Mouse (Mus musculus) CD4-positive helper T cell, adult 2 months (primary cell): ENCODE measurements around the gene Tnnt3.

Source experiments
- DNase-seq: peaks from one replicate; pipeline ENCODE4 v3.0.0-alpha.2; 2012; ENCODE audit warnings: low read depth, missing footprints, low spot score

The Tnnt3 gene

DNA sequence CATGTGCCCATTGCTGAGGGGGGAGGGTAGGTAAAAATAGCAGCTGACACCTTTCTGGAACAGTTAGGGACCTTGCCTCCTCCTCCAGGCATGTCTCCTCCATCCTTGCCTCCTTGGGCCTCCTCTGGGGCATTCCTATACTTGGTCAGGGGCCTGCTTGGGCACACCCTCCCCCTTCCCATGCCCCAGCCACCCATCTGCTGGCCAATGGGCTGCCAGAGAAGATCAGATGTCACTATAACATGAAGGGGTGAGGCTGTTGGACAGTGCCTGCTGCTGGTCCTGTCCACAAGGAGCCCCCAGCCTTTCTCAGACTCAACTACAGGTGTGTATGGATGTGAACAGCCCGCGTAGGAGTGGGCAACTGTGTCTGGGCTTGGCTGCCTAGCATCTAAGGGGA is at the start of gene Tnnt3:
TSS of gene Tnnt3 (plus strand) at position 262 of the 400 bp plus-strand sequence.
- DNase-seq = no peak

DNA sequence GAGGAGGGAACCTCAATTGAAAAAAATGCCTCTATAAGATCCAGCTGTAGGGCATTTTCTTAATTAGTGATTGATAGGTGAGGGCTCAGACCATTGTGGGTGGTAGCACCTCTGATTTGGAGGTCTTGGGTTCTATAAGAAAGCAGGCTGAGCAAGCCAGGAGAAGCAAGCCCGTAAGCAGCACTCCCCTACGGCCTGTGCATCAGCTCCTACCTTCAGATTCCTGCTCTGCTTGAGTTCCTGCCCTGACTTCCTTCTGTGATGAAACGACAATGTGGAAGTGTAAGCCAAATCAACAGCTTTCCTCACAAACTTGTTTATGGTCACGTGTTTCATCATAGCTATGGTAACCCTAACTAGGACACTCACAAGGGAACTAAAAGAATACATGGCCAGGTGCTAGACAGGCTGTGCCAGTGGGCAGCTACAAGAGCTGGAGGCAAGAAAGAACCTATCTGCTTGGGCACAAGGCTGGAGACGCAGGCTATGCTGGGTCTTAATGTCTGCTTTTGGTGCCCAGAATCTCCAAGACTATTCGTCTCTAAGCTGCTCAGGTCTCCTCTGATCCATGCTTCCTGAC is 49.5 kb upstream of the Tnnt3 start:
- no peak for DNase-seq

DNA sequence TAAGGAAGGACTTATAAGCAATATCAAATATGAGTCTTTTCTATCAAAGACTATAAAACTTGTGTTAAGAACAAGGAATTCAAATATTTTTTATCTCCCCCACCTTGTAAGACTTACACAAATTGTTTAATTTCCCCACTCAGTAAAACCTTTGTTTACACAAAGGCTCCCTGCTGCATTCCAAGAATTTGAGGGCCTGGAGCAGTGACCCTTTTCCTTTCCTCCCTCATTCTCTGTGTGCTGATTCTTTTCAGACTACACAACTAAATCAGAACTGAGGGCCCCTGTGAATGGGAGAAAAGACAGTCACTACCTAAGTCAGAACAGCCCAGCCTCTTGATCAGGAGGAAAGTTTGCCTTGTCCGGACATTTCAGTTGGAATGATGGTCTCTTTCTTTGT is 43.9 kb upstream of the Tnnt3 start:
- no peak for DNase-seq

DNA sequence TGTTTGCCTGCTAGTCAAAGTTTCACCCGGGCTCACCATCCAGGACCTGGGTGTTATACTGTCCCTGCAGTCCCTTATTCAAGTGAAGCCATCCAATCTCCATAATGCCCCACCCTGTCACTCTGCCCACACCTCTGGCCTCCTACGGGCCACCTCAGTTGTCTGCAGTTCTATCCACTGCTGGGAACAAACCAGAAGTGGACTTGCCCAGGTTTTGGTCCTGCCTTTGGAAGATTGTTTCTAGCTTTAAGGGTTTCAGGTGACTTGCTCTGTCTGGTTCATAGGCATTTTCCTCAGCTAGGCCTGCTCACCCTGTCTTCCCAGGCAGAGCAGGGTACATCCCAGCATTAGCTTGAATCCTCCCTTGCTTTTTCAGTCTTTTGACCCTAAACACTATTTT is 43.4 kb upstream of the Tnnt3 start:
- no peak for DNase-seq

DNA sequence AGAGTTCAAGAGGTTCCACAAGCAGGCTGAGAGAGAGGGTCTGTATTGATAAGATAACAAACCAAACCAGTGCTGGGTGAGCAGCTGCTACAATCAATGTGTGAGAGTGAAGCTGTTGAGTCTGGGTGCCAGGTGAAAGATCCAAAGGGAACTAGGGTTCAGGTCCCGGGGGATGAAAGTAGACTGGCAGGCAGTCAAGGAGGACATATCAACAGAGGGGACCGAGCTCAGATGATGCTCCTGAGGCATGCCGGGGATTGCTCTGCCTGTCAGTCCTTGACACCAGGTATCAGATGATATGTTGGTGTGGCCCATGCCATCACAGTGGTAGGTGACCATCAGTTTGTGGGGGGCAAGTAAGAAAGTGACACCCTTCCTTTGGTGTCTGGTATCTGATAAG is 41.8 kb upstream of the Tnnt3 start:
- no peak for DNase-seq

DNA sequence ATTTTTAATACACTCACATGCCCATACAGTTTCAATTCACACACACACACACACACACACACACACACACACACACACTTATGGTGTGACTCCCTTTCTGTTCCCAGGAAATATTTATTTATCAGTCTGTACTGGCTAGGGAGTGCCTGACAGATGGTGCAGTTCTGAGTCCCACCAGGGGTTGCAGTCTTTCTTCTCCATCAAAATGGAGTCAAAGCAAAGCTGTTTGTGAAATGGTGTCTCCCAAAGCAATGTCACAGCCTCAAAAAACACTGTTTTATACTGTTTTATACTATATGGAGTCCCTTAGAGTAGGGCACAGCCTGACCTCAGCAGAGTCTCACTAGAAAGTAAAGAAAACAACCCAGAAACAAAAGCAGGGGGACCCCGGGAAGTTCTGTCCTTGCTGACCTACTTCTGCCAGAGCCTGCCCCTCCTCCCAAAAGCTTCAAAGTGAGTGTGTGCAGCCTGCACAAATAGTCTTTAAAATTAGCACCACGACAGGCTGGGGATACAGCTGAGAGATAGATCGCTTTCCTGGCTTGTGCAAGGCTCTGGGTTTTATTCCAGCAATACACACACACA is 41.3 kb upstream of the Tnnt3 start:
- DNase-seq = peak; percentile 26

DNA sequence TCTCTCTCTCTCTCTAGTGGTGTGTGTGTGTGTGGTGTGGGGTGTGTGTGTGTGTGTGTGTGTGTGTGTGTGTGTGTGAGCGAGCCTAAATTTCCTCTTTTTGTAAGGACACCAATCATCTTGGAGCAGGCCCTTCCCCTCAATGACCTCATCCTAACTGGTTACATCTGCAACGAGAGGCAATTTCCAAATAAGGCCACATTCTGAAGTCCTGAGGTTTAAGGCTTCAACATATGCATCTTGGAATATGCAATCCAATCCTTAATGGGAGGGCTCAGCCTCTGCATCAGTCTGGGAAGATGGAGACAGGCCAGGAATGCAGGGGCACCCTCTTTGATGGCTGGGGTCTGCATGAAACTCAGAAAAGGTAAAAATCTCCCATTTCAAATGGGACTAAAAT is 40.6 kb upstream of the Tnnt3 start:
- no peak for DNase-seq

DNA sequence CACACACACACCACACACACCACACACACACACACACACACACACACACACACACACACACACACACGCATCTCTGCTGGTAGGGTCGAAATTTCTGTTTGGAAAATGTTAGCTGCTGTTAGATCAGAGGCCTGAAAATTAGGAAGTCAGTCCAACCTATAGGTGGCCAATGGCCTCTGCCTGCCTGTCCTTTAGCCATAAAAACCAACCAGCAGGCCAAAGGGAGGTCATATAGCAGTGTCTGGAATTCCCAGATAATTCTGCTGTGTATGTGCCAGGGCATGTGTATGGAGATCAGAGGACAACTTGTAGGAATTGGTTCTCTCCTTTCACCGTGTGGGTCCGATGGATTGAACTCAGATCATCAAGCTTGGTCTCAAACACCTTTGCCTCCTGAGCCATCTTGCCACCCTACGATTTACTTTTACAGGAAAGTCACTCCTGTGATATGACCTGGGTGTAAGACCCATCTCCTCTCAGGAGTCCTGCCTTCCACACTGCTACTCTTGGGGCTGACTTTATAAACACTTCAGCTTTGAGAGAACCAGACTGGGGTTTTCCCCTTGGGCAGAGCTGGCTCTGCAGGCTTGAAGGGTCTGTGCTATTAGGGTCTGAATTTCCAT is 39.8 kb upstream of the Tnnt3 start:
- DNase-seq = no peak

DNA sequence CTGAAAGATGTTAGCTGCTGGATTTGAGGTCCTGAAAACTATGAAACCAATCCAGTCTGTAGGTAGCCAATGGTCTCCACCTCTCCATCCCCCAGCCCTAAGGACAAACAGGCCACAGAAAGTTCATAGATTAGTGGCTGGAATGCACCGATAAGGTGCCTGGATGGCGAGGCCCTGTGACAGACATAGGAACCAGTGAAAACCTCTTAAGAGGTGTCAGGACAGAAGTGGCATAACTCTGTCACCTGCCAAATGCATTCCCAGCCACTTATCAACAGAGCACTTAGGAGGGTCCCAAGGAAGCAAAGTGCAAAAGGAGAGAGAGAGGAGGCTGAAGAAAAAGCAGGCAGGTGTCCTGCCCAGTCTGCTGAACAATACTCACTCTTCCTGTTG is 39.3 kb upstream of the Tnnt3 start:
- no peak for DNase-seq

DNA sequence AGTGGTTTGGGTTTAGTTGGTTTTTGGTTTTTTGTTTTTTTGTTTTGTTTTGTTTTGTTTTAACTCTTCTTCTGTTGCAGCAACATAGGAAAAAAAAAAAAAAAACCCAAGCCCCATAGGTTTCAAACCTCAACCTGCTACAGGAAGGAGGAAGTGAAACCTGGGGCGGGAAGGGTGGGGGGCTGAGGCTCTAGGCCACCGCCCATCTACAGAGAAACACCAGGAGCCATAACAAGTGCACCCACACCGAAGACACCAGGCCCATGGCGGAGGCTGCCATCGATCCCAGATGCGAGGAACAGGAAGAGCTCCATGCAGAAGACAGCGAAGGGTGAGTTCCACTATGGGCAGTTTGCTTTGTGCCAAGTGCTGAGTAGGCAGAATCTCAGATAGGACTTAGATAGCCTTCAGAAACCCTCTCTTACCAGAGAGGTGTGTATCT is 38.0 kb upstream of the Tnnt3 start, which contains the start of gene Lsp1:
TSS of gene Lsp1 (plus strand) at position 174 of the 442 bp plus-strand sequence.
- DNase-seq = peak; percentile 82

DNA sequence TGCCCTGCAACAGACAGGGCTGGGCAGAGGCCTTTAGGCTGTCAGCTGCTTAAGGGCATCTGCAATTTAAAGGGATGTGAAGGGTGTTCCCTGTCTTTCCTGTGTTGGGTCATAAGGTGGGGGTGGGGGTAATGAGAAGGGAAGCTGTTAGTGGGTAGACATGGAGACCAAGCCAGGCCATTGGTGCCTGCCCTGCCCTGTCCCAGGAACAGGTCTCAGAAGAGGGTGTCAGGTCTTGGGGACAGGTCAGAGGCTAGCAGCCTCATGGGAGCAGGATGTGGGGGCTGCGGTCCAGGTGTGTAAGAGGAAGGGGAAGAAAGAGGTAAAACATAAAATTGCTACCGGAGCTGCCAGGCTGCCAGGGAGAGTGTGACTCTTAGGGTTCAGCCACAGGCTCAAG is 37.2 kb upstream of the Tnnt3 start:
- peak; percentile 56 for DNase-seq

DNA sequence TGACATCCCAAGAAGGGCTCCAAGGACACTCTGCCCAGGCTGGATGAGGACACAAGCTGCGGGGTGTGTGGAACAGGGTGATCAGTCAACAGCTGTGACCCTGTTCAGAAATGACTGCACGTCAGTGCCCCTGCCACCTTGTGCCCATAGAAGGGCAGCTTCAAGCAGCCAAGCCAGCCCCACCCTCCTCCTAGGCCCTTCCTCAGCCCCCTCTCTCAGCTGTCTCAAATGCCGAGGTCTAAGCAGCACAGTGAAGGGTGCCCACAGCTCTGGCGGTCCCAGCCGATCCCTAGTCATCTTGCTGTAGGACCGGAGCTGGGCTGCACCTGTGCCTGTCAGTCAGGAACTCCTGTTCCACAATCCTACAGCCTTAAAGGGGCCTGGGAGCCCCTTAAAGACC is 36.4 kb upstream of the Tnnt3 start:
- no peak for DNase-seq

DNA sequence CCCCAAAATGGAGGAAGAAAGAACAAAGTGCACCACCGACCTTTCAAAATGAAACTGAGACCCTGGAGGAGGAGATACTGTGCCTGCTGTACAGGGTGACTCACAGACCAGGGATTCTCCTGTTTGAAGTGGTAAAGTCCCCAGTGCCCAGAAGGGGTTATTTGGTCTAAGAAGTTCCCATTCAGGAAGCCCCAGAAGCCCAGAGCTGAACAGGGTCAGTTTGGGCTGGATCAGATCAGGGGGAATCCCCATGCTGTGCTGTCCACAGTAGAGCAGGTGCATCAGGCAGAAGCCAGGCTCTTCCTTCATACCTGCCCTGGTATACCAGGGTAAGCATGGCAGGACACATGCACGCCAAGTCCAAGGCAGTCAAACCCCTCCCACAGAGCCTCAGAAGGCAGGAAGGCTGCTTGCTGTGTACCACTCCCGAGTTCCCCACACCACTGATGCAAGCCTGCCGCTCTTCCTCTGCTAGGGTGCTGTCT is 36.0 kb upstream of the Tnnt3 start:
- DNase-seq = peak; percentile 43

DNA sequence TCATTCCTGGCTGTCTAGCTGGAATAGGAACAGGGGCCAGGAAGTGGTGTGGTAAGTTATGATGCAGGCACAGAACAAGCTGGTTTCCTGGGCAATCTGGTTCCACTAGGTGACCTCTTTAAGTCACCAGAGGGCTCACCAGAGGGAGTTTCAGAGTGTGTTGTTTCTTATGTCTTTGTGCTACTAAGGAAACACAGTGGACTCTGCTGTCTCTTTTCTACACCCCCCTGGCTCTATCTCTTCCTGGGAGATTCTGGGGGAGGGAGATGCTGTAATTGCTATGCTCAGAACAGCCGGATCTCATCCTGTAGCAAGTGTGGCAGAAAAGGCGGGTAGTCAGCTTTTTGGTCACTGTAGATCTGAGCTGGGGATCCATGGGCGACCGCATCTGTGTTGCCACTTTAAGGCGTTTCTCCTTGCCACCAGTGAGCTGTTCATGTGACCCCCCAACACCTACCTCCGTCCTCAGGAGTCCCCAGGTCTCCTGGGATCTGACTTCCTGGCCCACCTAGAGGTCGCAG is 28.4 kb upstream of the Tnnt3 start:
- no peak for DNase-seq

DNA sequence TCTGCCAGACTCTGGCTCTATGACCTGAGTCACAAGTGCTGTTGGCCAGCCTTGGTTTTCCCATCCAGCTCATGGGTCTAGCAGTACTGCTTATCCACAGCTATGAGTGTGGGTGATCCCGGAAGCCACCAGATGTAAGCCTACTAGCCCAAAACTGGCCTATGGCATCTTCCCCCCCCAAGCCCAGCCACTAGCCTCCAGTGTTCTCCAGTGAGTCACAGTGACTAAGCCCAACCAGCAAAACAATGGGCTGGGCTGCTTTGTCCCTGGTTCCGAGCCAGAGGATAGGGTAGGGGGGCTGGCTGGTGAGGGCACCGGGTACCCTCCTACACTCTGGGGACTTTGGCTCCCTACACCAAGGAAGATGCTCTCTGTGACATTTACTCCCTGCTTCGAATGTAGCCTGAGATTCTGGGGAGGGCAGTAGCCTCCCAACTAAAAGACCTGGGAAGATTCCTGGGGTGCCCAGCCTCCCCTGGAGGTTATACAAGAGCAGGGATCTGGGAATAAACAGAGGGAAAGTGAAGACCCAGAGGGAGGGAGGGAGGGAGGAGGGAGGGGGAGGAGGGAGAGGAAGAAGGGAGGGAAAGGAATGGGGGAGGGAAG is 27.7 kb upstream of the Tnnt3 start:
- no peak for DNase-seq

DNA sequence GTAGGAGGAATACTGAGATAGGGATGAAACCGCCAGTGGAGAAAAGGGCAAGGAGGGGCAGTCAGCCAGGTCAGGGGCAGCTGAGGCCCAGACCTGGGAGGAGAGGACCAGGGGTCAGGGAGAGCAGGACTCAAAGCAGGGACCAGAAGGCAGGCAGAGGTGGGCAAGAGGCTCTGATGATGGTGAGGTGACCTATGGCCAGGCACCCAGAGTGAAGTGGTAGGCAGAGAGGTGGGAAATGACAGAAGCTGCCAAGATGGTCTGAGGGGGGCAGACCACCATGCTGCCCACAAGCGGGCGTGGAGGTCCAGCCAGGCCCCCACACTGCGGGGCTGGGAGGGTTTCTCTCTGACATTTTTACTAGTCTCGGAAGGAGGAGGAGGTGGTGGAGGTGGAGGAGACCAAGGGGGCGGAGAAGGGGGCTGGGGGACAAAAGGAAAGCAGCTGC is 27.2 kb upstream of the Tnnt3 start:
- DNase-seq = no peak

DNA sequence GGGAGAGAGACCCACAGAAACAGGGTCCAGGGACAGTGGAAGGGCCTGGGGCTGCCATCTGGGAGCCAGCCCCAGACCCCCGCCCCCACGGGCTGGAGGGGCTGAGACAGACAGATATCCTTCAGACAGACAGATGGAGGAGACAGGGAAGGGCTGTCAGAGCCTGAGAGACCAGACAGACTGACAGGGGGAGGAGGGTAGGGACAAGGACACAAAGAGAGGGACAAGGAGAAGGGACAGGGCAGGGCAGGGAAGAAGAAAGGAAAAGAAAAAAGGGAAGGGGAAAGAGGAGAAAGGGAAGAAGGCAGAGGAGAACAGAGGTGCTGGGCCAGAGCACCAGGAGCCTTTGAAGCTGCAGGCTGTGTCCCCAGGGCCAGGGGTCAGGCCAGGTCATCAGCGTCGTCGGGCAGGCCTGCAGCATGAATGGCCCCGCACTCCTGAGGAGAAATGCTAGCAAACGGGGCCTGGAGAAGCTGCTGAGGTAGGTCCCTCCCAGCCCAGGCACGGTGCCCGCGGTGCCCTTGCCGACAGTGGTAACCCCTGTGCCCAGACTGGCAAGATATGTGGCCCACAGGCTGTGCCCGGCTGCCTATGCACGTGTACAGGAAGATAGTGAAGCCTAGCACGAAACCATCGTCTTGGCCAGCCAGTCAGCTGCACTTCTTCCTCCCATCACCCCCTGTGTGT is 26.6 kb upstream of the Tnnt3 start:
- DNase-seq = no peak

DNA sequence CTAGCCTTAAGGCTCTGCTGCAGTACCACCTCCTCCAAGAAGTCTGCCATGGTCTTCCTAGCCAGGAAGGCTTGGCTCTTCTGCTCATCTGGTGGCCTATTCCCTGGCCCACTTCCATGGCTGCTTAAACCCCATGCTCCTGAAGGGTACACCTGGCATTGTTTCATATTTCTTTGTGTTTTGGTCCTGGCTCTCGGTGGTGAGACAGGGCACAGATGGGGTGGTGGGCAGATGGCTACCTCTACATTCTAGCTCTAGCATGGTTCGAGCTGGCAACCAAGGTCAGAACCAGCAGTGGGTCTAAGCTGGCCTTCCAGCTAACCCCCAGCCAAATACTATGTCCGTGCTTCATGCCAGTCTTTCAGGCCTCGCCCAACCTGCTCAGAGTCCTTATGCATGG is 25.7 kb upstream of the Tnnt3 start:
- DNase-seq = no peak

DNA sequence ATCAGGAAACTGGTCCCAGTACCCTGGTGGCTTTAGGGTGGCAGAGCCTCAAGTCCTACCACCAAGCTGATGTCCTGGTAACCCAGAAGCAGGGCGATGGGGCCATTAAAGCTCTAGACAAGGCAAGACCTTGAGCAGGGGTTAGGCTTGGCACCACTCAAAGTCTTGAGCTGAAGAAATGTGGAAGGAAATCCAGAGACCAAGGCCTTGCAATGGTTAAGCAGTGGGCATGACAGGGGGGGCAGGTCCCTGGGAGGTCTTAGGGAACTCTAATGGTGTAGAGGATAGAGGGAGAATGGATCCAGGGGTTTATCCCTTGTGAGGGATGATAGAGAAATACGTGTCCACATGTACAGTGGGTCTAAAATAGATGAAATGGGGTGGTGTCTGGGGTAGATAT is 25.2 kb upstream of the Tnnt3 start:
- DNase-seq = no peak

DNA sequence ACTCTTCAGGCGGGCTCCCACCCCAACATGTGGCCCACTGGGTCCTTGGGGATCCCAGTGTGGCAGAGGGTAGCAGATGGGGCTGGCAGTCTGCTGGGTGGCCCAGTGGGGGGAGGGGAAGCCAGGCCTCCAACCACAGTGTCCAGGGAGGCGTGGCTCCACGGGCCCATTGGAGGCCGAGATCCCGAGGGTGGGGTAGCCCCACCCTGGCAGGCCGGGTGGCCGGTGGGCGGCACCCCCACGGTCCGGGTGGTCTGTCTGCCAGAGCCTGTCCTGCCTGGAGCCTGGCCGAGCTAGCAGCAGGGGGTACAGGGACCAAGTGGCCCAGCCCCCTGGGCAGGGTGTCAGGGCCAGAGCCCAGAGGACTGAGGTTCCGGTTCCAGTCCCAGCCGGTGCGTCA is 23.8 kb upstream of the Tnnt3 start:
- DNase-seq = no peak

DNA sequence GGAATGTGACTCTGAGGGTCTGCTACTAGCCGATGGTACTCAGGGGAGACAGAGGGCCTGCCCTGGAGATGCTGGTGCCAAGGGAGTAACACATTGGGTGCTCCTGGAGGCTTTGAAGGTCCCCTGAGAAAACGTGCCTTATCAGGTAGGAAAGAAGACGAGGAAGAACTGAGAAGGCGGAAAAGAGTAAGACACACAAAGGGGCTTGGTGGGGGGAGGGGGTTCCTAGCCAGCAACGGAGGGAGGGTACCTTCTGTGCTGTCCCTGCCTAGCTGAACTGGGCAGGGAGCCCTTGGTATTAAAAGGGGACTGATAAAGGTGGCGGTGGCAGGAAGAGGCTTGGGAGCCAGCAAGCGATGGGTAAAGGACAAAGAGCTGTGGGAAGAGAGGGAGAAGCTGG is 23.0 kb upstream of the Tnnt3 start:
- DNase-seq = no peak

DNA sequence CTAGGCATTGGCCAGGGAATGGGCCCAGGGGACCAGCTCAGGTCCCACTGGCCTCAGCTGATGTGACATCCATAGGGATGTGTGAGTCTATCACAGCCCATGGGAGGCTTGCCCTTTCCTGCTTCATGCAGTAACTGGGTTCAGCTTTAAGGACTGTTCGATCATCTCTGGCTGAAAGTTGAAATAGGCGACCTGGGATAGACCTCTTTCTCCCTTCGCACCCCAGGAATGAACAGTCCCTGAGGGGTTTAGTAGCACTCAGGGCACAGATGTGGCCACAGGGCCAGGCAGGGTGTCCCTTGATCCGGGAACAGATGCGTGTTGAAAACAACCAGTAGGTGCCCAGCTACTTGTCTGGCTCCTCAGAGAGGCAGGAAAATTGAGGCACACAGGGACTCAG is 22.4 kb upstream of the Tnnt3 start:
- no peak for DNase-seq
